Mouse (Mus musculus): Measurements from ENCODE around the gene Srgap1. TPM values are rescaled to one million over a fixed set of nuclear protein-coding genes. Genes with fewer than 3 reads are reported as not detected.
A peak's percentile ranks its signal among the peaks of the same experiment; 100 is the strongest.

Srgap1 gene
- polyA plus RNA-seq, 1 experiment from 2014 or later = 12.7 TPM

- Histone ChIP-seq H3K36me3 (ENCODE audit: insufficient read depth) (peaks cover 19% of the 10 kb centered on the region; the same call in 1 of the 2 replicates), H3K4me3 (ENCODE audit: low read depth, low read length) (no peak overlapping the region; the same call in 1 of the 2 replicates), H3K4me2 (peak overlapping the region; percentile 55), H3K4me1 (ENCODE audit: insufficient read depth) (peaks cover 4% of the 10 kb centered on the region; the same call in 1 of the 2 replicates), H3K27ac (ENCODE audit: low read depth) (peak overlapping the region; percentile 90), H3K27me3 (ENCODE audit: insufficient read depth, low read length) (no peaks in the 10 kb centered on the region), H3K9ac (peak overlapping the region; percentile 15; the same call in 1 of the 2 replicates), H3K9me3 (ENCODE audit: low read depth, low read length) (no peaks in the 10 kb centered on the region)
- WGBS = 43% methylated on average over 18 of the region's 18 CpGs
- no peak for TF ChIP-seq CTCF (IDR thresholded peaks at IDR 0.05; ENCODE audit: low read depth)
- ATAC-seq (ENCODE audit: insufficient read depth) (peak; percentile 88), DNase-seq (peak; percentile 92)
Observed at GRCm38 (mm10) chr10:121836507-121837165, 210.5 kb downstream of the Srgap1 start.

- Histone ChIP-seq H3K36me3 (ENCODE audit: insufficient read depth) (peaks cover 4% of the 10 kb centered on the region; the same call in 1 of the 2 replicates), H3K4me1 (ENCODE audit: insufficient read depth) (peaks cover 4% of the 10 kb centered on the region; the same call in 1 of the 2 replicates), H3K4me2 (no peak overlapping the region), H3K9me3 (ENCODE audit: low read depth, low read length) (no peaks in the 10 kb centered on the region), H3K4me3 (ENCODE audit: low read depth, low read length) (no peak overlapping the region), H3K9ac (no peak overlapping the region), H3K27ac (ENCODE audit: low read depth) (no peak overlapping the region), H3K27me3 (ENCODE audit: insufficient read depth, low read length) (no peaks in the 10 kb centered on the region)
- peak; percentile 38 for DNase-seq
- peak; percentile 22; the same call in 1 of the 2 replicates for TF ChIP-seq CTCF (IDR thresholded peaks at IDR 0.05; ENCODE audit: low read depth)
- ATAC-seq (ENCODE audit: insufficient read depth) = no peak
- WGBS = 88% methylated on average over 5 of the region's 5 CpGs
Observed at GRCm38 (mm10) chr10:121833443-121833842, 213.7 kb downstream of the Srgap1 start.

DNA sequence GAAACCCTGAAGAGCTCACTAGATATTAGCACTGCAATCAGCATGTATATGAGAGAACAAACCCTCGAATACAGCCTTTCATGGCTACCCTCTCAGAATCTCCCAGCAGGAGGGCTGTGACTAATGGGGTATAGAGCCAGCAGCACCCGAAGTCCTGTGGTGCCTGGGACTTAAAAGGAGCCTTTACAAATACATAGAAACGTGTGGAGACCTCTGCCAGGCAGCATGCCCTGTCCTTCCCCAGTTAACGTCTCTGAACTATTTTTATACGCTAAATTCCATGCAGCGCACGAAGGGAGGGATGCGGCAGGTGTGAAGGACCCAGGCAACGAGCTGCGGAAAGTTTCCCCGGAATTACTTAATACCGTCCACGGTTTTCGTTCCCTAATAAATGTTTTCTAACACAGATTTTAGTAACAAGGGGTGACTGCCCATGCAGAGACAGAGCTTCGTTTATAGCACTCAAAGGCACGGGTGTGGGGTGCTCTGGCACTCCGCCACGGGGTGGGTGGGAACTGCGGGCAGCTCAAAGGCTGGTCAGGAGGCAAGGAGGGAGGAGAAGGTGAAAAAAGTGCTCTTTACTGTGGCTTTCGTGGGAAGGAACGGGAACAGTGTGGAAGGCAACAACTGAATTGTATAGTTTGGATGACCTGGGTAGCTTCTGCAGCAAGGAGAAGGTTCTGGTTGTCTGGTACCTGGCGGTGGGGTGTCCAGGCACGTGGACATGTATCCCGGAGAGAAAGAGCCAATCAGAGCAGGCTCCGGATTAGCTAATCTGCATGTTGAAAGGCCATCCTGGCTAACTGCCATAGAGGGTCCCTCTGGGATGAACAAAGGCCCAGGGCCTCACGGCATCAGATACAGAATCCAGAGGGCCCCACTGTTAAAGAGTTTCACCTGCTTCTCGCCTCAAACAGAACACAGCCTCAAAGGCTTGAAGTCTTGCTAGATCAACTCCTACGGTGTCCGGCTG lies 216.5 kb downstream of the Srgap1 start:
- WGBS = 73% methylated on average over 29 of the region's 29 CpGs
- Histone ChIP-seq H3K4me2 (no peak overlapping the region), H3K4me3 (ENCODE audit: low read depth, low read length) (no peak overlapping the region), H3K9ac (no peak overlapping the region), H3K36me3 (ENCODE audit: insufficient read depth) (peaks cover 4% of the 10 kb centered on the region; the same call in 1 of the 2 replicates), H3K9me3 (ENCODE audit: low read depth, low read length) (no peaks in the 10 kb centered on the region), H3K27ac (ENCODE audit: low read depth) (no peak overlapping the region), H3K27me3 (ENCODE audit: insufficient read depth, low read length) (no peaks in the 10 kb centered on the region), H3K4me1 (ENCODE audit: insufficient read depth) (peaks cover 6% of the 10 kb centered on the region; the same call in 1 of the 2 replicates)
- DNase-seq (no peak), ATAC-seq (ENCODE audit: insufficient read depth) (no peak)
- TF ChIP-seq CTCF (IDR thresholded peaks at IDR 0.05; ENCODE audit: low read depth) = no peak

DNA sequence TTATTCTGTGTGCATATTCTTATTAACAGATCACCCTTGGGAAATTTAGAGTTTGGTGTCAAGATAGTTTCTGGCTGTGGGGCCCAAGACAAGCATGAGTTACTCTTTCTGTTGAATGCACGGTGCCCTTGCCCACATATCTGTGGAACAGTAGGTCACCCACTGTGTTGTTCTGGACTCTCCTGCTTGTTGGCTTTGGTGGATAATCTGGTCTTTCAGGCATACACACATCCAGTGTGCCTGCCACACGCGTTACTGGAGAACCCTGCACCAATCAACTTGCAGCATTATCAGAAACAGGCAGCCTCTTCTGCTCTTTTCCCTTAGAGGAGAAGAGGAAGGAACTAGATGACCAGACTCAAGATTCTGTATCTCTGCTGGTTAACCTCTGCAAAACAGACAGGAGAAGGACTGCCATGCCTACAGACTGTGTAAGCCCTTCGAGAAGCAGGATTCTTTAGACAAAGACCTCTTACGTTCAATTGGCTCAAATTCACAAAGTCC lies 217.3 kb downstream of the Srgap1 start:
- peaks cover 6% of the 10 kb centered on the region; the same call in 1 of the 2 replicates for H3K4me1 ChIP-seq (ENCODE audit: insufficient read depth)
- no peak overlapping the region for H3K4me3 ChIP-seq (ENCODE audit: low read depth, low read length)
- DNase-seq = no peak
- H3K27me3 ChIP-seq (ENCODE audit: insufficient read depth, low read length) = no peaks in the 10 kb centered on the region
- TF ChIP-seq CTCF (IDR thresholded peaks at IDR 0.05; ENCODE audit: low read depth) = no peak
- WGBS = 85% methylated on average over 5 of the region's 5 CpGs
- no peak overlapping the region for H3K4me2 ChIP-seq
- no peak overlapping the region for H3K9ac ChIP-seq
- no peak for ATAC-seq (ENCODE audit: insufficient read depth)
- peaks cover 4% of the 10 kb centered on the region; the same call in 1 of the 2 replicates for H3K36me3 ChIP-seq (ENCODE audit: insufficient read depth)
- no peaks in the 10 kb centered on the region for H3K9me3 ChIP-seq (ENCODE audit: low read depth, low read length)
- H3K27ac ChIP-seq (ENCODE audit: low read depth) = no peak overlapping the region

- H3K4me3 ChIP-seq (ENCODE audit: low read depth, low read length) = no peak overlapping the region
- no peak overlapping the region for H3K9ac ChIP-seq
- H3K36me3 ChIP-seq (ENCODE audit: insufficient read depth) = no peaks in the 10 kb centered on the region; the same call in 1 of the 2 replicates
- no peak for TF ChIP-seq CTCF (IDR thresholded peaks at IDR 0.05; ENCODE audit: low read depth)
- peaks cover 6% of the 10 kb centered on the region; the same call in 1 of the 2 replicates for H3K4me1 ChIP-seq (ENCODE audit: insufficient read depth)
- H3K27me3 ChIP-seq (ENCODE audit: insufficient read depth, low read length) = no peaks in the 10 kb centered on the region
- no peak overlapping the region for H3K27ac ChIP-seq (ENCODE audit: low read depth)
- DNase-seq = no peak
- no peaks in the 10 kb centered on the region for H3K9me3 ChIP-seq (ENCODE audit: low read depth, low read length)
- no peak overlapping the region for H3K4me2 ChIP-seq
- ATAC-seq (ENCODE audit: insufficient read depth) = no peak
- WGBS = 61% methylated on average over 6 of the region's 6 CpGs
Observed at GRCm38 (mm10) chr10:121829034-121829433, 218.1 kb downstream of the Srgap1 start.

- 37% methylated on average over 5 of the region's 5 CpGs for WGBS
- Histone ChIP-seq H3K4me3 (ENCODE audit: low read depth, low read length) (no peak overlapping the region), H3K27ac (ENCODE audit: low read depth) (no peak overlapping the region), H3K36me3 (ENCODE audit: insufficient read depth) (0 out of 2 replicates have a peak, but pooled peaks cover 3% of the 10 kb centered on the region), H3K4me2 (no peak overlapping the region), H3K9me3 (ENCODE audit: low read depth, low read length) (no peaks in the 10 kb centered on the region), H3K27me3 (ENCODE audit: insufficient read depth, low read length) (no peaks in the 10 kb centered on the region), H3K9ac (no peak overlapping the region), H3K4me1 (ENCODE audit: insufficient read depth) (peaks cover 4% of the 10 kb centered on the region; the same call in 1 of the 2 replicates)
- ATAC-seq (ENCODE audit: insufficient read depth) (no peak), DNase-seq (no peak)
- no peak for TF ChIP-seq CTCF (IDR thresholded peaks at IDR 0.05; ENCODE audit: low read depth)
Observed at GRCm38 (mm10) chr10:121822674-121823073, 224.4 kb downstream of the Srgap1 start.

All from lung, embryonic 14.5 days (tissue).